Mouse (Mus musculus): ENCODE data around the gene Ppat. TPM values are rescaled to one million over a fixed set of nuclear protein-coding genes. Genes with fewer than 3 reads are reported as not detected.

Gene Ppat
- total and polyA plus RNA-seq, 3 experiments, result 103 to 180 (median 110) TPM

- TF ChIP-seq JUND (IDR thresholded peaks at IDR 0.05; ENCODE audit: low read depth, low read length) (no peak), NELFE (IDR thresholded peaks at IDR 0.05; ENCODE audit: low read depth, low read length) (no peak), USF2 (IDR thresholded peaks at IDR 0.05; ENCODE audit: borderline replicate concordance in 1 of 2, insufficient read depth in 1 of 2, low read depth in 1 of 2, low read length in 2 of 2) (no peak), TBP (IDR thresholded peaks at IDR 0.05; ENCODE audit: low read depth, low read length) (no peak), MAZ (IDR thresholded peaks at IDR 0.05; ENCODE audit: low read depth, low read length) (no peak), ETS1 (IDR thresholded peaks at IDR 0.05; ENCODE audit: low read depth, low read length) (peak; percentile 56)
These were observed 39.4 kb upstream of the Ppat start (continued) for GRCm38 (mm10) chr5:76990789-76991188.

- Histone ChIP-seq H3K27me3 (ENCODE audit: control insufficient read depth in 1 of 2, insufficient read depth in 2 of 2, low read length in 2 of 2) (no peaks in the 10 kb centered on the region), H3K27ac (ENCODE audit: control insufficient read depth, low read depth, low read length) (no peak overlapping the region), H3K36me3 (ENCODE audit: control insufficient read depth in 1 of 2, insufficient read depth in 2 of 2, low read length in 2 of 2) (peaks cover 0 to 59% of the 10 kb centered on the region in 2 experiments; a peak in 2 of 4 replicates), H3K4me1 (ENCODE audit: control insufficient read depth in 1 of 2, insufficient read depth in 2 of 2, low read length in 2 of 2) (no peaks in the 10 kb centered on the region), H3K4me3 (ENCODE audit: control insufficient read depth in 1 of 2, insufficient read depth in 1 of 2, low read depth in 2 of 2, low read length in 2 of 2) (no peak overlapping the region), H3K9me3 (replicated peaks; ENCODE audit: insufficient read depth, low read length) (no peaks in the 10 kb centered on the region), H3K79me2 (ENCODE audit: control insufficient read depth, insufficient read depth, low read length, poor library complexity) (no peaks in the 10 kb centered on the region; the same call in 1 of the 2 replicates), H3K9ac (ENCODE audit: control insufficient read depth, low read depth, low read length, poor library complexity, severe bottlenecking) (no peak overlapping the region)
- no peak for DNase-seq (ENCODE audit: low read depth, low spot score)
- TF ChIP-seq CTCF (IDR thresholded peaks at IDR 0.05 in 2 of 3, conservative IDR thresholded peaks at IDR 0.05 in 1 of 3; ENCODE audit: control insufficient read depth in 1 of 3, insufficient read depth in 1 of 3, low read depth in 2 of 3, low read length in 3 of 3, poor library complexity in 1 of 3, severe bottlenecking in 1 of 3) (peak in 2 of 3 experiments; percentile 17 to 21; a peak in 2 of 6 replicates), GATA1 (IDR thresholded peaks at IDR 0.05; ENCODE audit: low read depth, low read length) (no peak)
These were observed 32.6 kb upstream of the Ppat start for GRCm38 (mm10) chr5:76984015-76984414.

DNA sequence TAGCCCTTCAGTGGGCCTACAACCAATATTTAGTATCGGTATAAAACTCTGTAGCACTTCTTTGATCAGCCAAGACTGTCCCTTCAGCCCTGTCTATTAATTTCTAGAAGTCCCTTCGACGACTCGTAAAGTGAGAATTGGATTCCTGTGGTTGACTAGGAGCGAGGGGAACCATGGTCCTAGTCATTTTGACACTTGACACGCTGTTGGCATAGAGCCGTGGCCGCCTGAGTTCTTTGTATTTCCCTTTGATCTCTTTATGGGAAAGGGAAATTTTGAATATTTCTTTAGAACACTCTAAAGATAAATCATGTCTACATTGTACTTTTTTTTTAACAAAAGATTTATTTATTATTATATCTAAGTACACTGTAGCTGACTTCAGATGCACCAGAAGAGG lies 24.4 kb upstream of the Ppat start:
- H3K9ac ChIP-seq (ENCODE audit: control insufficient read depth, low read depth, low read length, poor library complexity, severe bottlenecking), result peak overlapping the region; percentile 99
- H3K36me3 ChIP-seq (ENCODE audit: control insufficient read depth in 1 of 2, insufficient read depth in 2 of 2, low read length in 2 of 2), result peaks cover 24 to 29% of the 10 kb centered on the region in 2 experiments

GRCm38 (mm10) chr5:76974554-76975285 lies 23.3 kb upstream of the Ppat start, which contains the start of gene Srp72:
TSS of gene Srp72 (plus strand) at chr5:76974683.
- H3K4me1 ChIP-seq (ENCODE audit: control insufficient read depth in 1 of 2, insufficient read depth in 2 of 2, low read length in 2 of 2), result peaks cover 5 to 10% of the 10 kb centered on the region in 2 experiments; a peak in 3 of 4 replicates
- H3K27ac ChIP-seq (ENCODE audit: control insufficient read depth, low read depth, low read length), result peak within 1 kb of the TSS; percentile 86
- no peaks in the 10 kb centered on the region for H3K9me3 ChIP-seq (replicated peaks; ENCODE audit: insufficient read depth, low read length)
- peak within 1 kb of the TSS; percentile 99 for H3K9ac ChIP-seq (ENCODE audit: control insufficient read depth, low read depth, low read length, poor library complexity, severe bottlenecking)
- no peaks in the 10 kb centered on the region for H3K27me3 ChIP-seq (ENCODE audit: control insufficient read depth in 1 of 2, insufficient read depth in 2 of 2, low read length in 2 of 2)
- H3K79me2 ChIP-seq (ENCODE audit: control insufficient read depth, insufficient read depth, low read length, poor library complexity), result peaks cover 26% of the 10 kb centered on the region
- H3K36me3 ChIP-seq (ENCODE audit: control insufficient read depth in 1 of 2, insufficient read depth in 2 of 2, low read length in 2 of 2), result peaks cover 20 to 24% of the 10 kb centered on the region in 2 experiments
- DNase-seq (ENCODE audit: low read depth, low spot score), result peak; percentile 94
- peak within 1 kb of the TSS; percentile 99 for H3K4me3 ChIP-seq (ENCODE audit: control insufficient read depth in 1 of 2, insufficient read depth in 1 of 2, low read depth in 2 of 2, low read length in 2 of 2)
- TF ChIP-seq E2F4 (IDR thresholded peaks at IDR 0.05; ENCODE audit: borderline replicate concordance, low read depth, low read length) (no peak), TCF12 (IDR thresholded peaks at IDR 0.05; ENCODE audit: low read depth, low read length) (0 out of 2 replicates have a peak, but pooled peaks have one; percentile 29), POLR2AphosphoS5 (IDR thresholded peaks at IDR 0.05; ENCODE audit: borderline replicate concordance, low read depth, low read length) (no peak), ZC3H11A (IDR thresholded peaks at IDR 0.05; ENCODE audit: low read depth, low read length) (no peak), SMC3 (IDR thresholded peaks at IDR 0.05; ENCODE audit: low read depth, low read length) (no peak; the same call in 1 of the 2 replicates), ZKSCAN1 (IDR thresholded peaks at IDR 0.05; ENCODE audit: low read depth, low read length) (no peak), USF2 (IDR thresholded peaks at IDR 0.05; ENCODE audit: borderline replicate concordance in 1 of 2, insufficient read depth in 1 of 2, low read depth in 1 of 2, low read length in 2 of 2) (no peak), POLR2A (IDR thresholded peaks at IDR 0.05; ENCODE audit: control insufficient read depth in 1 of 2, insufficient read depth in 1 of 2, low read depth in 1 of 2, low read length in 2 of 2, poor library complexity in 1 of 2) (peak; percentile 80 to 94; a peak in 3 of 4 replicates), NRF1 (IDR thresholded peaks at IDR 0.05; ENCODE audit: insufficient read depth, low read depth, low read length, poor library complexity, severe bottlenecking) (no peak), USF1 (IDR thresholded peaks at IDR 0.05; ENCODE audit: low read depth, low read length) (peak; percentile 75), MXI1 (IDR thresholded peaks at IDR 0.05; ENCODE audit: low read depth, low read length) (peak; percentile 96), KAT2A (conservative IDR thresholded peaks at IDR 0.05; ENCODE audit: low read depth, low read length) (peak; percentile 70; the same call in 1 of the 2 replicates), ETS1 (IDR thresholded peaks at IDR 0.05; ENCODE audit: low read depth, low read length) (no peak), HCFC1 (IDR thresholded peaks at IDR 0.05; ENCODE audit: low read depth, low read length) (peak; percentile 84)

More for the DNA sequence above, 24.4 kb upstream of the Ppat start:
- H3K4me3 ChIP-seq (ENCODE audit: control insufficient read depth in 1 of 2, insufficient read depth in 1 of 2, low read depth in 2 of 2, low read length in 2 of 2), result peak overlapping the region in 1 of 2 experiments; percentile 99; a peak in 2 of 4 replicates
- H3K27ac ChIP-seq (ENCODE audit: control insufficient read depth, low read depth, low read length), result no peak overlapping the region
- DNase-seq (ENCODE audit: low read depth, low spot score), result no peak
- H3K9me3 ChIP-seq (replicated peaks; ENCODE audit: insufficient read depth, low read length), result no peaks in the 10 kb centered on the region
- TF ChIP-seq TBP (IDR thresholded peaks at IDR 0.05; ENCODE audit: low read depth, low read length) (0 out of 2 replicates have a peak, but pooled peaks have one; percentile 10), ELF1 (IDR thresholded peaks at IDR 0.05; ENCODE audit: low read depth, low read length) (no peak)
- peaks cover 5 to 10% of the 10 kb centered on the region in 2 experiments; a peak in 3 of 4 replicates for H3K4me1 ChIP-seq (ENCODE audit: control insufficient read depth in 1 of 2, insufficient read depth in 2 of 2, low read length in 2 of 2)
- H3K79me2 ChIP-seq (ENCODE audit: control insufficient read depth, insufficient read depth, low read length, poor library complexity), result peaks cover 26% of the 10 kb centered on the region
- H3K27me3 ChIP-seq (ENCODE audit: control insufficient read depth in 1 of 2, insufficient read depth in 2 of 2, low read length in 2 of 2), result no peaks in the 10 kb centered on the region
